Mouse (Mus musculus) MEL (cell line): ENCODE results near the gene Chl1. TPM values are rescaled to one million over a fixed set of nuclear protein-coding genes. Genes with fewer than 3 reads are reported as not detected.

Experiments
- DNase-seq: peaks from one replicate; pipeline ENCODE4 v3.0.0; 2011; ENCODE audit warnings: low read depth, low spot score
- H3K27ac ChIP-seq: 2 replicates; pipeline ENCODE4 v1.5.1; 2012; ENCODE audit warnings: low read depth, mild to moderate bottlenecking, control low read depth, low read length, moderate library complexity; ENCODE audit not compliant: control insufficient read depth
- H3K27me3 ChIP-seq, 2 experiments: fragments of 150-350 bp in 1 of 2; sonication (generic) in 1 of 2; 2 replicates each; pipeline ENCODE4 v1.6.1; 2012; ENCODE audit warnings: low read length in 2 of 2, mild to moderate bottlenecking in 2 of 2, improper control_type of control experiment in 1 of 2, moderate library complexity in 1 of 2; ENCODE audit not compliant: insufficient read depth in 2 of 2, control insufficient read depth in 1 of 2
- H3K36me3 ChIP-seq, 2 experiments: 2 replicates each; pipeline ENCODE4 v1.6.1; 2012 to 2014; ENCODE audit warnings: low read length in 2 of 2, improper control_type of control experiment in 1 of 2, inconsistent platforms in 1 of 2, mild to moderate bottlenecking in 1 of 2; ENCODE audit not compliant: insufficient read depth in 2 of 2, control insufficient read depth in 1 of 2
- H3K4me1 ChIP-seq, 2 experiments: fragments of 150-350 bp in 1 of 2; sonication (generic) in 1 of 2; 2 replicates each; pipeline ENCODE4 v1.6.1; 2012; ENCODE audit warnings: low read length in 2 of 2, improper control_type of control experiment in 1 of 2, mild to moderate bottlenecking in 1 of 2; ENCODE audit not compliant: insufficient read depth in 2 of 2, control insufficient read depth in 1 of 2
- H3K4me3 ChIP-seq, 2 experiments: fragments of 150-350 bp in 1 of 2; sonication (generic) in 1 of 2; 2 replicates each; pipeline ENCODE4 v1.5.1; 2012; ENCODE audit warnings: low read depth in 2 of 2, low read length in 2 of 2, mild to moderate bottlenecking in 2 of 2, moderate library complexity in 2 of 2, control low read depth in 1 of 2, improper control_type of control experiment in 1 of 2; ENCODE audit not compliant: control insufficient read depth in 1 of 2, insufficient read depth in 1 of 2
- H3K79me2 ChIP-seq: 2 replicates; pipeline ENCODE4 v1.6.1; 2012; ENCODE audit warnings: mild to moderate bottlenecking, low read length, moderate library complexity; ENCODE audit not compliant: control insufficient read depth, poor library complexity, insufficient read depth
- H3K9ac ChIP-seq: 2 replicates; pipeline ENCODE4 v1.6.1; 2012; ENCODE audit warnings: low read depth, mild to moderate bottlenecking, control low read depth, low read length, moderate library complexity; ENCODE audit not compliant: control insufficient read depth, poor library complexity, severe bottlenecking
- H3K9me3 ChIP-seq: fragments of 150-350 bp; sonication (generic); replicated peaks from 2 replicates; pipeline ENCODE4 v1.6.1; 2012; ENCODE audit warnings: mild to moderate bottlenecking, low read length, improper control_type of control experiment, moderate library complexity; ENCODE audit not compliant: insufficient read depth
- BHLHE40 ChIP-seq: IDR thresholded peaks from 2 replicates; pipeline ENCODE4 v1.6.1; 2012; ENCODE audit warnings: low read depth, mild to moderate bottlenecking, inconsistent platforms, low read length, improper control_type of control experiment, borderline replicate concordance
- CHD2 ChIP-seq: IDR thresholded peaks from 2 replicates; pipeline ENCODE4 v1.6.1; 2011; ENCODE audit warnings: low read length, improper control_type of control experiment
- CTCF ChIP-seq, 3 experiments: IDR thresholded peaks in 2 of 3; conservative IDR thresholded peaks in 1 of 3; 2 replicates each; pipeline ENCODE4 v1.5.1; 2011 to 2012; ENCODE audit warnings: low read length in 3 of 3, low read depth in 2 of 3, mild to moderate bottlenecking in 2 of 3, improper control_type of control experiment in 1 of 3, inconsistent platforms in 1 of 3, mixed read lengths in 1 of 3, moderate library complexity in 1 of 3; ENCODE audit not compliant: control insufficient read depth in 1 of 3, insufficient read depth in 1 of 3, poor library complexity in 1 of 3, severe bottlenecking in 1 of 3
- ELF1 ChIP-seq: IDR thresholded peaks from 2 replicates; pipeline ENCODE4 v1.6.1; 2014; ENCODE audit warnings: low read depth, mild to moderate bottlenecking, inconsistent platforms, low read length, improper control_type of control experiment, moderate library complexity
- EP300 ChIP-seq, 2 experiments: IDR thresholded peaks; 2 replicates each; pipeline ENCODE4 v1.6.1; 2011; ENCODE audit warnings: improper control_type of control experiment in 2 of 2, low read length in 2 of 2, low read depth in 1 of 2, mild to moderate bottlenecking in 1 of 2
- GABPA ChIP-seq: IDR thresholded peaks from 2 replicates; pipeline ENCODE4 v1.6.1; 2012; ENCODE audit warnings: low read depth, mild to moderate bottlenecking, inconsistent platforms, low read length, improper control_type of control experiment, moderate library complexity
- GATA1 ChIP-seq: IDR thresholded peaks from 2 replicates; pipeline ENCODE4 v1.6.1; 2011; ENCODE audit warnings: low read depth, low read length, improper control_type of control experiment
- JUND ChIP-seq: IDR thresholded peaks from 2 replicates; pipeline ENCODE4 v1.6.1; 2011; ENCODE audit warnings: low read depth, mild to moderate bottlenecking, improper control_type of control experiment, low read length
- KAT2A ChIP-seq: conservative IDR thresholded peaks from 2 replicates; pipeline ENCODE4 v1.6.1; 2012; ENCODE audit warnings: low read depth, low read length, improper control_type of control experiment, inconsistent platforms
- MAFK ChIP-seq: IDR thresholded peaks from 2 replicates; pipeline ENCODE4 v1.6.1; 2011; ENCODE audit warnings: low read depth, mild to moderate bottlenecking, low read length, improper control_type of control experiment, borderline replicate concordance
- MAX ChIP-seq: IDR thresholded peaks from 2 replicates; pipeline ENCODE4 v1.6.1; 2011; ENCODE audit warnings: low read length, improper control_type of control experiment
- MAZ ChIP-seq: IDR thresholded peaks from 2 replicates; pipeline ENCODE4 v1.6.1; 2012; ENCODE audit warnings: low read depth, mild to moderate bottlenecking, inconsistent platforms, low read length, improper control_type of control experiment
- MEF2A ChIP-seq: IDR thresholded peaks from 2 replicates; pipeline ENCODE4 v1.6.1; 2014; ENCODE audit warnings: low read depth, mild to moderate bottlenecking, inconsistent platforms, low read length, improper control_type of control experiment; ENCODE audit not compliant: poor library complexity, insufficient replicate concordance, severe bottlenecking; ENCODE audit errors: extremely low read depth
- MXI1 ChIP-seq: IDR thresholded peaks from 2 replicates; pipeline ENCODE4 v1.6.1; 2011; ENCODE audit warnings: mild to moderate bottlenecking, low read depth, low read length, improper control_type of control experiment
- MYB ChIP-seq: IDR thresholded peaks from 2 replicates; pipeline ENCODE4 v1.6.1; 2011; ENCODE audit warnings: mild to moderate bottlenecking, low read depth, low read length, improper control_type of control experiment
- MYC ChIP-seq: IDR thresholded peaks from 2 replicates; pipeline ENCODE4 v1.6.1; 2011; ENCODE audit warnings: low read depth, mild to moderate bottlenecking, low read length, improper control_type of control experiment, moderate library complexity
- NELFE ChIP-seq: IDR thresholded peaks from 2 replicates; pipeline ENCODE4 v1.6.1; 2011; ENCODE audit warnings: low read depth, low read length, improper control_type of control experiment
- NRF1 ChIP-seq: IDR thresholded peaks from 2 replicates; pipeline ENCODE4 v1.6.1; 2014; ENCODE audit warnings: low read depth, mild to moderate bottlenecking, inconsistent platforms, low read length, improper control_type of control experiment, moderate library complexity; ENCODE audit not compliant: poor library complexity, insufficient read depth, severe bottlenecking
- POLR2AphosphoS2 ChIP-seq: IDR thresholded peaks from 2 replicates; pipeline ENCODE4 v1.6.1; 2011; ENCODE audit warnings: low read length, improper control_type of control experiment
- RAD21 ChIP-seq: IDR thresholded peaks from 2 replicates; pipeline ENCODE4 v1.6.1; 2011; ENCODE audit warnings: mild to moderate bottlenecking, low read depth, low read length, improper control_type of control experiment
- RCOR1 ChIP-seq: IDR thresholded peaks from 2 replicates; pipeline ENCODE4 v1.6.1; 2012; ENCODE audit warnings: low read depth, mild to moderate bottlenecking, inconsistent platforms, low read length, improper control_type of control experiment
- SMC3 ChIP-seq: IDR thresholded peaks from 2 replicates; pipeline ENCODE4 v1.6.1; 2011; ENCODE audit warnings: low read depth, low read length, improper control_type of control experiment
- TAL1 ChIP-seq: IDR thresholded peaks from 2 replicates; pipeline ENCODE4 v1.6.1; 2012; ENCODE audit warnings: mild to moderate bottlenecking, inconsistent platforms, low read length, moderate library complexity, mixed read lengths
- TBP ChIP-seq: IDR thresholded peaks from 2 replicates; pipeline ENCODE4 v1.8.0; 2011; ENCODE audit warnings: low read depth, low read length, improper control_type of control experiment
- TCF12 ChIP-seq: IDR thresholded peaks from 2 replicates; pipeline ENCODE4 v1.6.1; 2014; ENCODE audit warnings: low read depth, mild to moderate bottlenecking, inconsistent platforms, low read length, improper control_type of control experiment, moderate library complexity
- UBTF ChIP-seq: IDR thresholded peaks from 2 replicates; pipeline ENCODE4 v1.6.1; 2012; ENCODE audit warnings: low read depth, mild to moderate bottlenecking, inconsistent platforms, low read length, improper control_type of control experiment, moderate library complexity, borderline replicate concordance; ENCODE audit not compliant: insufficient read depth
- USF1 ChIP-seq: IDR thresholded peaks from 2 replicates; pipeline ENCODE4 v1.6.1; 2014; ENCODE audit warnings: low read depth, mild to moderate bottlenecking, inconsistent platforms, low read length, improper control_type of control experiment, moderate library complexity
- USF2 ChIP-seq, 2 experiments: IDR thresholded peaks; 2 replicates each; pipeline ENCODE4 v1.6.1; 2011 to 2012; ENCODE audit warnings: improper control_type of control experiment in 2 of 2, low read length in 2 of 2, borderline replicate concordance in 1 of 2, inconsistent platforms in 1 of 2, low read depth in 1 of 2, mild to moderate bottlenecking in 1 of 2; ENCODE audit not compliant: insufficient read depth in 1 of 2
- ZC3H11A ChIP-seq: IDR thresholded peaks from 2 replicates; pipeline ENCODE4 v1.6.1; 2012; ENCODE audit warnings: low read depth, mild to moderate bottlenecking, inconsistent platforms, low read length, improper control_type of control experiment
- ZNF384 ChIP-seq: IDR thresholded peaks from 2 replicates; pipeline ENCODE4 v1.6.1; 2012; ENCODE audit warnings: low read depth, mild to moderate bottlenecking, inconsistent platforms, low read length, improper control_type of control experiment
- polyA plus RNA-seq, 2 experiments: library from polyadenylated mRNA; stranded (reverse) in 1 of 2; unstranded in 1 of 2; fragments of >175 nt in 1 of 2; fragments of >200 nt in 1 of 2; gene quantifications; 2 replicates each; pipeline versions ENCODE4 v1.2.1 to v1.2.4; 2012; ENCODE audit warnings: low replicate concordance in 2 of 2, low read depth in 1 of 2; ENCODE audit not compliant: insufficient read length in 2 of 2, insufficient read depth in 1 of 2, missing spikeins in 1 of 2
- total RNA-seq: library from RNA; depleted of rRNA; stranded (reverse); fragments of 300-350 nt; gene quantifications from 2 replicates; pipeline ENCODE4 v1.2.3, GENCODE M21; 2012

Gene Chl1
- total and polyA plus RNA-seq, 3 experiments: not detected

DNA sequence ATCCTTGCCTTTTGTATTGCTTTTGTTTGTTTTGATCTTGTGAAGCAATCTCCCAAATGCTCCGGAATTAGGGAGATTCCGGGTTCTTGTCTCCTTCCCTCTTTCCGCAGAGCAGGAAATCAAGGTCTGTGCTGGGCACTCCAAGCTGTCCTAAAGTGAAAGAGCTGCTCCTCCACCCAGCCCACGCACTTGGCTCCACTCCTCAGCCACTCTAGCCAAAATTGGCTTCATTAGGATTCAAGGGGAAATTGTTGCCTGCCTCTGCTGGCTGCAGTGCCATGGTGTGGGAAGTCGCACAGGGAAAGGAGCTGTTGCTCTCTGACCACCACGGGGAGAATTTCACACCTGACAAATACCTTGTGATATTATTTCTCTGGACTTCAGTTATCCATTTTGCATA lies 163.9 kb downstream of the Chl1 start:
- Histone ChIP-seq H3K27me3 (no peaks in the 10 kb centered on the region), H3K4me3 (no peak overlapping the region), H3K79me2 (no peaks in the 10 kb centered on the region), H3K9me3 (no peaks in the 10 kb centered on the region), H3K9ac (no peak overlapping the region), H3K4me1 (no peaks in the 10 kb centered on the region), H3K27ac (no peak overlapping the region), H3K36me3 (no peaks in the 10 kb centered on the region)
- TF ChIP-seq MAFK: no peak
- no peak for TF ChIP-seq JUND
- TF ChIP-seq GABPA: no peak
- TF ChIP-seq TAL1: no peak
- TF ChIP-seq ELF1: no peak
- TF ChIP-seq EP300 (IDR thresholded peaks at IDR 0.05; ENCODE audit: low read depth in 1 of 2, low read length in 2 of 2): no peak
- no peak for TF ChIP-seq USF1
- TF ChIP-seq CTCF (IDR thresholded peaks at IDR 0.05 in 2 of 3, conservative IDR thresholded peaks at IDR 0.05 in 1 of 3; ENCODE audit: control insufficient read depth in 1 of 3, insufficient read depth in 1 of 3, low read depth in 2 of 3, low read length in 3 of 3, poor library complexity in 1 of 3, severe bottlenecking in 1 of 3): no peak
- no peak for TF ChIP-seq POLR2AphosphoS2
- TF ChIP-seq CHD2: no peak
- TF ChIP-seq MYC: no peak
- TF ChIP-seq TBP: no peak
- no peak for TF ChIP-seq UBTF
- TF ChIP-seq RCOR1: no peak
- no peak for TF ChIP-seq TCF12
- no peak for TF ChIP-seq NELFE
- no peak for TF ChIP-seq ZNF384
- TF ChIP-seq NRF1: no peak
- DNase-seq: no peak

DNA sequence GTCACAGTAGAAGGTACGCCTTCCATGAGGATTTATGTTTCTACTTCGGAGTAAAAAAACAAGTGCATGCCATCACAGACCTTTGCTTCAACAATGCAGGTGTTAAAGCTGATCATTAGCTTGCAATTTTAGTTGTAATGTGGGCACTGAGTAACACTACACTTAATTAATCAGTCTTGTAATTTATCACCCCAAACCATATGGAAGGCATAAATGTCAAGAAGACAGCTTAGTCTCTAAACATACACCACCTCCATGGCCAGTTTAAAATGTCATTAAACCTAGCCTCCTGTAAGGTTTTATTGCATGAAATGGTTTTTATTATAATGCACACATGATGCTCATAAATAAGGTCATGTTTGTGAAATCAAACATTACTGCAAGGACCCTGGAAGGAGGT lies 164.8 kb downstream of the Chl1 start:
- TF ChIP-seq MYC (no peak), MEF2A (no peak), MAFK (no peak), POLR2AphosphoS2 (no peak), TCF12 (no peak), MXI1 (no peak), ZNF384 (no peak), USF2 (IDR thresholded peaks at IDR 0.05; ENCODE audit: borderline replicate concordance in 1 of 2, insufficient read depth in 1 of 2, low read depth in 1 of 2, low read length in 2 of 2) (no peak), UBTF (no peak), NRF1 (no peak), RAD21 (no peak), MYB (no peak), KAT2A (no peak), MAZ (no peak), SMC3 (no peak), GATA1 (no peak), BHLHE40 (no peak), MAX (no peak), ZC3H11A (no peak), TAL1 (no peak)
- Histone ChIP-seq H3K9me3 (no peaks in the 10 kb centered on the region), H3K9ac (no peak overlapping the region), H3K4me1 (no peaks in the 10 kb centered on the region), H3K4me3 (no peak overlapping the region), H3K27ac (no peak overlapping the region), H3K79me2 (no peaks in the 10 kb centered on the region), H3K36me3 (no peaks in the 10 kb centered on the region), H3K27me3 (no peaks in the 10 kb centered on the region)
- DNase-seq: no peak
